Mouse (Mus musculus): Measurements from ENCODE around the gene Abhd11. TPM values are rescaled to one million over a fixed set of nuclear protein-coding genes. Genes with fewer than 3 reads are reported as not detected.

The Abhd11 gene
- 74.8 TPM for polyA plus RNA-seq (2017; shearing (Covaris generic))

DNA sequence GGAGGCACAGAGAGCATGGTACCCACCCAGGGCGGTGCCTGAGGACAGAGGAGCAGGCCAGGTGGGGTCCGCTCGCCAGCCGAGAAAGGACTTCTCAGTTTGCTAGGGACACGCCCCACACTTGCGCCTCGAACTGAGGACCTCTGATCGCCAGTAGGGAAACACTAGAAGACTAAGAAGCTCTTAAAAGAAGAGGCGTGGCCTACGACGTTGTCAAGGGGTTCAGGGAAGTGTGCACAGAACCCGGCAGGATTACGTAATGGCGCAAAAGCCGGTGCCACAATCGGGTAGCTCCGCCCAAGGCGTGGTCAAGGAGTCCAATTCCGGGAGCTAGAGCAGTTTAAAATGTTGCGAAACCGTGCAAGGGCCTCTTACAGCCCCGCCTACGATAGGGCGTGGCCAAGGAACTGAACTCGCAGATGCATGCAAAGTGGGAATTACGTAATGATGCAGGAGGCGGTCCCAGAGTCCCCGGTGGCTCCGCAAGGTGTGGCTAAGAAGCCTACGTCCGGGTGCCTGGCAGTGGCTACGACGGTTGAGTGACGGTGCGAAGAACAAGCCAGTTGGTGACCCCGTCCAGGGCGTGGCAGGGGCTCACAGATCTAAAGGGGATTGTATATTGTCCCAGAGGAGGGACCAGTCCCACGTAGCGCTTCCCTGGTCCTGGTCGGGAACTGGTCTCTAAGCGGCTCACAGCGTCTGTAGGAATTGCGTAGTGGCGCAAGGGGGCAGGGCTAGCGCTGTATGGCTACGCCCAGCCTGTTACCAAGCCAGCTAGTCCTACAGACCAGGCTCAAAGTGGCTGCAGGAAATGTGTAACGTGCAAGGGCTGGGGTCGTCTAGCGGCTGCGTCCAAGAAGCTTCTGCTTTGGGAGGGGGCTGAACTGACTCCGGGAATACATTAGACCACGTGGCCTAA is at the start of gene Abhd11:
Abhd11 (plus strand) TSS at position 482 of the 919 bp plus-strand sequence.

DNA sequence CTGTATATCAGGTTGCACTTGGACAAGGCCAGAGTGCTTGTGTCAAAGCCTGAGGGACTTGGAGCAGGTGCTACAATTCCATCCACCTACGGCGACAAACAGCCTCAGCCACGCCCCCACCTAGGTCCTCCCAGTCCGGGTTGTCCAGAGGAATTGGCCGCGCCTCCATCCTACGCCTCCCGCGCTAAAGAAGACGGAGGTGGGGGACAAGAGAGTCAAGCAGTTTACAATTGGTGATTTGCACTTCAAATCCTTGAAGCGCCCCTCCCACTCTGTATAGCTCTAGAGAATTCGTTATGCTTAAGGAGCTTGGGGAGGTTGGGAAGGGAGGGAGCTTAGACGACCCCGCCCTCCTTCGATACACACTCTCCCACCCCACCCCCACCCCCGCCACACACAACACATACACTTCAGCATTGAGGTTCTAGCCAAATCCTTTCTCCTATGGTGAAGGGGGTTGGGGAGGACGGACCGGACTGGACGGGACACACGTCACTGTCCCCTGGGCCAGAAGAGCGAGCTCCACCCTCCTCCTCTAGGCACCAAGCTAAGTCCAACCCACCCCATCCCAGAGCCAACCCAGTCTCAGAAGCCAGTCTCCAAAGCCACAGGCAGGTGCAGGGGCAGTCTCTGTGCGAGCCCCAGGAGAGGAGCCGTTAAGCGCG is 23.2 kb upstream of the Abhd11 start, which contains the start of gene Cldn3:
Cldn3 (plus strand) TSS at position 582 of the 665 bp plus-strand sequence.

DNA sequence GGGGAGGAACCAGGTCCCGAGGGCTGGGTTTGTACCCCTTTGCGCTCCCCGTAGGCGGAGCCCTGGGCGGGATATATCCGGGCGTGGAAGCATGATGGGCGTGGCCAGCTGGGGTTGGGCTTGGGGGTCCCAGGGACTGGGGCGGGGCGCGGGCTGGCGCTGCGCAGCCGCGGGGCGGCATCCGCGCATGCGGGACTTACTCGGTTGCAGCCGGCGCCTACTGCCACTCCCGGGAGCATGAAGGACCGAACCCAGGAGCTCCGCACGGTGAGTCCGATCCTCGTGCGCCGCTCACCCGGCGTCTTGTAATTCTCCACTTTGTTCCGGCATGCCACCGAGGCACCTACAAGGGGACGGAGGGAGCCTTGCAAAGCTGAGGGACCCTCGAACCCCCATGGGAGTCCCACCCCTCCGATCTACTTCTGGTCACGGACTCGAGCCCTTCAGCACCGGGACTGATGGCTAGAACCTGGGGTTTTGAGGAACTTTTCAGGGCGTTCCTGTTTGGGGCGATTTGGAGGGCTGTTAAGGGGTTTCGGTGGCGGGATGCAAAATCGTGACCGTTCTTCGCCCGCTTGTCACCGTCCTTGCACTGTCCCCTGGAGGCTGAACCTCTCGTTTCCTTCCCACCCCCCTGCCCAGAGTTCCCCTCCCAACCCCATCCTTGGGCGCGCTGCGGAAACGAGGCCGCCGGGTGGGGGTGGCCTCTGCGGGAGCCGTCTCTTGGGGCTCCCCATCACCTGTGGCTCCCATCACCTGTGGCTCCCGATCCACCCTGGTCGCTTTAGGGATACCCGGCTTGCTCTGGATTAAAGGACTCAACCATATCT is 14.6 kb downstream of the Abhd11 start, which contains the start of gene Stx1a:
Stx1a (plus strand) TSS at position 139 of the 830 bp plus-strand sequence.

Other genes starting within 250 kb of the Abhd11 start
- not detected for gene Tmem270, start 102.4 kb upstream of the Abhd11 start, polyA plus RNA-seq (2017; shearing (Covaris generic))
- not detected for gene Cldn13, start 93.6 kb upstream of the Abhd11 start, polyA plus RNA-seq (2017; shearing (Covaris generic))
- gene Mettl27, start 76.8 kb upstream of the Abhd11 start, polyA plus RNA-seq (2017; shearing (Covaris generic)): 5.6 TPM
- gene Cldn4, start 62.2 kb upstream of the Abhd11 start, polyA plus RNA-seq (2017; shearing (Covaris generic)): not detected
- gene Cldn3, start 22.9 kb upstream of the Abhd11 start, polyA plus RNA-seq (2017; shearing (Covaris generic)): not detected
- gene Stx1a, start 14.3 kb downstream of the Abhd11 start, polyA plus RNA-seq (2017; shearing (Covaris generic)): 7.1 TPM
- gene Dnajc30, start 55.0 kb downstream of the Abhd11 start, polyA plus RNA-seq (2017; shearing (Covaris generic)): 9.6 TPM
- 78.7 TPM for gene Bud23, start 55.8 kb downstream of the Abhd11 start, polyA plus RNA-seq (2017; shearing (Covaris generic))
- not detected for gene Vps37d, start 69.1 kb downstream of the Abhd11 start, polyA plus RNA-seq (2017; shearing (Covaris generic))
- not detected for gene Mlxipl, start 80.7 kb downstream of the Abhd11 start, polyA plus RNA-seq (2017; shearing (Covaris generic))
- gene Tbl2, start 140.5 kb downstream of the Abhd11 start, polyA plus RNA-seq (2017; shearing (Covaris generic)): 26.8 TPM
- gene Bcl7b, start 159.1 kb downstream of the Abhd11 start, polyA plus RNA-seq (2017; shearing (Covaris generic)): 125 TPM
- gene Baz1b, start 178.1 kb downstream of the Abhd11 start, polyA plus RNA-seq (2017; shearing (Covaris generic)): 41.6 TPM
- gene Fzd9, start 242.1 kb downstream of the Abhd11 start, polyA plus RNA-seq (2017; shearing (Covaris generic)): not detected